Mouse (Mus musculus) megakaryocyte, embryonic 14.5 days (primary cell): Measurements from ENCODE around the gene Thap7.

Experiments used
- FLI1 ChIP-seq: IDR thresholded peaks from 2 replicates; pipeline ENCODE4 v1.6.1; 2012; ENCODE audit warnings: low read length, inconsistent platforms, mixed read lengths
- GATA1 ChIP-seq: IDR thresholded peaks from 3 replicates; pipeline ENCODE4 v1.6.1; 2012; ENCODE audit warnings: mixed read lengths, low read length, inconsistent platforms, borderline replicate concordance

GRCm38 (mm10) chr16:17575870-17576824, 45.2 kb upstream of the Thap7 start:
- TF ChIP-seq GATA1: no peak
- TF ChIP-seq FLI1: no peak
